Mouse (Mus musculus) lung, embryonic 15.5 days (tissue): Measurements from ENCODE around the gene Xntrpc. TPM values are rescaled to one million over a fixed set of nuclear protein-coding genes. Genes with fewer than 3 reads are reported as not detected.

Source experiments
- ATAC-seq: fragments of 200-750 bp; cut with Nextera tagmentation; 2 replicates; pipeline ENCODE4 v1.8.0; 2017; ENCODE audit warnings: moderate number of reproducible peaks, borderline replicate concordance; ENCODE audit not compliant: low FRiP score, low TSS enrichment; ENCODE audit errors: extremely low read depth
- H3K27ac ChIP-seq: fragments of 300-500 bp; sonication (generic); 2 replicates; pipeline ENCODE4 v1.5.1; 2015; ENCODE audit warnings: moderate library complexity, mild to moderate bottlenecking, inconsistent platforms
- H3K27me3 ChIP-seq: fragments of 300-500 bp; sonication (generic); 2 replicates; pipeline ENCODE4 v1.6.1; 2015; ENCODE audit warnings: inconsistent platforms
- H3K36me3 ChIP-seq: fragments of 300-500 bp; sonication (generic); 2 replicates; pipeline ENCODE4 v1.6.1; 2015; ENCODE audit warnings: inconsistent platforms
- H3K4me1 ChIP-seq: fragments of 300-500 bp; sonication (generic); 2 replicates; pipeline ENCODE4 v1.6.1; 2015; ENCODE audit warnings: inconsistent platforms
- H3K4me2 ChIP-seq: fragments of 300-500 bp; sonication (generic); 2 replicates; pipeline ENCODE4 v1.6.1; 2015; ENCODE audit warnings: inconsistent platforms, mild to moderate bottlenecking, moderate library complexity
- H3K4me3 ChIP-seq: fragments of 300-500 bp; sonication (generic); 2 replicates; pipeline ENCODE4 v1.5.1; 2015; ENCODE audit warnings: mild to moderate bottlenecking, inconsistent platforms
- H3K9ac ChIP-seq: fragments of 300-500 bp; sonication (generic); 2 replicates; pipeline ENCODE4 v1.6.1; 2015; ENCODE audit warnings: inconsistent platforms
- H3K9me3 ChIP-seq: fragments of 300-500 bp; sonication (generic); 2 replicates; pipeline ENCODE4 v1.6.1; 2016; ENCODE audit warnings: inconsistent platforms
- WGBS: fragments of 180-500 bp; shearing (Covaris S2); methylation state at CpG from one replicate; pipeline ENCODE4 v1.1.7; 2015; 5-methylcytosine and 5-hydroxymethylcytosine counted together
- polyA plus RNA-seq: library from polyadenylated mRNA; unstranded; fragments of >200 nt; fragmentation: Nextera tagmentation; extraction: Ambion mirVana; gene quantifications from 2 replicates; pipeline ENCODE4 v1.2.1, GENCODE M21; 2015

The Xntrpc gene
- polyA plus RNA-seq, 1 experiment from 2014 or later, result 1.2 TPM

GRCm38 (mm10) chr7:102082816-102083215 is 17.3 kb downstream of the Xntrpc start, which contains the start of gene Trpc2:
Trpc2 (plus strand) TSS chr7:102083116.
- Histone ChIP-seq H3K4me2 (no peak within 1 kb of the TSS), H3K27me3 (no peaks in the 10 kb centered on the region), H3K9me3 (no peaks in the 10 kb centered on the region), H3K9ac (no peak within 1 kb of the TSS), H3K27ac (no peak within 1 kb of the TSS), H3K4me3 (no peak within 1 kb of the TSS), H3K4me1 (no peaks in the 10 kb centered on the region), H3K36me3 (peaks cover 61% of the 10 kb centered on the region)
- WGBS, result 84% methylated on average over 5 of the region's 5 CpGs
- no peak for ATAC-seq

- Histone ChIP-seq H3K4me2 (no peak overlapping the region), H3K27me3 (no peaks in the 10 kb centered on the region), H3K4me1 (no peaks in the 10 kb centered on the region), H3K9ac (no peak overlapping the region), H3K27ac (no peak overlapping the region), H3K4me3 (no peak overlapping the region), H3K9me3 (no peaks in the 10 kb centered on the region), H3K36me3 (peaks cover 51% of the 10 kb centered on the region)
- WGBS, result 81% methylated on average over 26 of the region's 26 CpGs
- ATAC-seq, result no peak
Measured at GRCm38 (mm10) chr7:102084041-102084696, 18.7 kb downstream of the Xntrpc start.

- Histone ChIP-seq H3K9me3 (no peaks in the 10 kb centered on the region), H3K4me3 (no peak overlapping the region), H3K36me3 (peaks cover 24% of the 10 kb centered on the region), H3K27me3 (no peaks in the 10 kb centered on the region), H3K4me2 (no peak overlapping the region), H3K9ac (no peak overlapping the region), H3K4me1 (no peaks in the 10 kb centered on the region), H3K27ac (no peak overlapping the region)
- 77% methylated on average over 4 of the region's 4 CpGs for WGBS
- no peak for ATAC-seq
Measured at GRCm38 (mm10) chr7:102087336-102087735, 21.8 kb downstream of the Xntrpc start.

DNA sequence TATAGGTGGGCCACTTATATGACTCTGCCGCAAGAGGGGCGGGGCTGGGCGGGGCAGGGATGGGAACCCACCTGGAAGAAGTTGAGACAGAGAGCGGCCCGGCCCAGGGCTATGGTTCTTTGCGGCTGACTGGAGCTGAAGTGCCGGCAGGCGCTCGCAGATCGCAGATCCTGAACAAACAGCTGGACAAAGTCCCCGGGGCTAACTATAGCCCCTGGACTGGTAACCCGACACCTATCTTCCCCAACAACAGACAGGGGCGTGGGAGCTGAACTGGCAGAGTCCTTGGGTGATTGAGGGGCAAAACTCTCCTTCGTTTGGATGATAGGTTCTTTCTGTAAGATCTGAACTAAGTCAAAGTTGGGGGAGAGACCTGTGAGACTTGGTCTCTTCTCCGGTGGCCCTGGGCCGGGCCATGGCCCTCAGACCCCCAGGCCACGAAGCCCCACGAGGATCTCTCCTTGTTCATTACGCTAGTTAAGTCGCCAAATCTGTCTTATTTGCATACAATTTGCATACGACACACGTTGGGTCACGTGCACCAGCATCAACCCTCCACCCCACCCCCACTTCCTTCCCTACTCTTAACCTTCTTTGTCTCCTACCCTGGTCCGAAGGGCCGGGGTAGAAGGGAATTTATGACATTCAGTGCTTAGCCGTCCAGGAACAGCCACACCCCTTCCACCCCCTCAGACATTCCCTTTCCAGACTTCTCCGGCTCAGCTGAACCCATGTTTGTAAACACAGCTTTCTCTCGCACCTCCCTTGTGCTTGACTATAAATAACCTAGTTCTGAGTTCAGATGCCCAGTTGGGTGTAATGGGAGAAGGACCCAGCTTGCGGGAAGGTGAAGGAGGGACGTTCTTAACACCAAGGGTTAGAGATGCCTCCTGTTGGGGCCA is 34.5 kb downstream of the Xntrpc start:
- 4% methylated on average over 30 of the region's 30 CpGs for WGBS
- Histone ChIP-seq H3K9ac (0 out of 2 replicates have a peak overlapping the region, but pooled peaks have one; percentile 11), H3K4me3 (peak overlapping the region; percentile 28), H3K36me3 (no peaks in the 10 kb centered on the region), H3K4me2 (peak overlapping the region; percentile 56), H3K9me3 (no peaks in the 10 kb centered on the region), H3K27ac (no peak overlapping the region), H3K27me3 (no peaks in the 10 kb centered on the region), H3K4me1 (peaks cover 17% of the 10 kb centered on the region)
- ATAC-seq, result peak; percentile 80

DNA sequence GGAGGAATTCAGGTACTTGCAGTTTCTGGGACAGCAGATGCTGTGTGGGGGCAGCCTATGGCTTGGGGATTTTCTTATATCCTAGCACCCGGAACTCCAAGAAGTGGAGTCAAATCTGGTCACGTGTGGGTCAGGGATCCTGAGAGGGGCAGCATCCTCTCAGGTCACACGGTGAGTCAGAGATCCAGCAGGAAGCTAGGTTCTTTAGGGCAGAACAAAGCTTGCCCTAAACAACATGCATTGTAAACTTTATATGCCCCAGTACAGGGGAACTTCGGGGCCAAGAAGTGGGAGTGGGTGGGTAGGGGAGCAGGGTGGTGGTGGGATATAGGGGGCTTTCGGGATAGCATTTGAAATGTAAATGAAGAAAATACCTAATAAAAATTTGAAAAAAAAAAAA is 35.4 kb downstream of the Xntrpc start:
- H3K9ac ChIP-seq, result no peak overlapping the region
- H3K4me1 ChIP-seq, result peaks cover 17% of the 10 kb centered on the region
- no peaks in the 10 kb centered on the region for H3K27me3 ChIP-seq
- 59% methylated on average over 5 of the region's 5 CpGs for WGBS
- no peak overlapping the region for H3K4me2 ChIP-seq
- no peaks in the 10 kb centered on the region for H3K9me3 ChIP-seq
- H3K4me3 ChIP-seq, result no peak overlapping the region
- no peak overlapping the region for H3K27ac ChIP-seq
- ATAC-seq, result no peak
- H3K36me3 ChIP-seq, result no peaks in the 10 kb centered on the region

DNA sequence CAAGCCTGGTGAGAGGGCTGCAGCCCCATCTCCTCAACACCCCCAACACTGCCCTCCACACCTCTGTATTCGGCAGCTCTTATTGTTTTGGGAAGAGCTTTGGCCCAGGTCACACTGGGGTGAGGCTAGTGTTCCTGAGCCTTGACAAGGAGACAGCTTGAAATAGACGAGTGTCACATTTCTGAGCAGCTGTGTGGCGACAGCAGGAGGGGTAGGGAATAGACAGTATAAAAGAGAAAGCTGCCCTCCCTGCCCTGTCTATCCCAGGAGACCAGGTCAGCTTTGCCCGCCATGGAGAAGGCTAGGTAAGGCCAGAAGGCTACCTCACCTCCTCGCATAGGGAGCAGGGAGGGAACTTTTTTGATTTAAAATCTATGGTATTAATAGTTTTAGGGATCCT is 36.0 kb downstream of the Xntrpc start, which contains the start of gene Art1:
Gene Art1 (plus strand): TSS at position 257 of the 400 bp plus-strand sequence.
- WGBS, result 54% methylated on average over 5 of the region's 5 CpGs
- Histone ChIP-seq H3K36me3 (no peaks in the 10 kb centered on the region), H3K27ac (no peak within 1 kb of the TSS), H3K9ac (no peak within 1 kb of the TSS), H3K4me3 (no peak within 1 kb of the TSS), H3K27me3 (no peaks in the 10 kb centered on the region), H3K4me2 (peak within 1 kb of the TSS; percentile 56; the same call in 1 of the 2 replicates), H3K4me1 (peaks cover 17% of the 10 kb centered on the region), H3K9me3 (no peaks in the 10 kb centered on the region)
- no peak for ATAC-seq

GRCm38 (mm10) chr7:102102241-102102640 is 36.7 kb downstream of the Xntrpc start:
- Histone ChIP-seq H3K4me1 (peaks cover 25% of the 10 kb centered on the region), H3K27me3 (no peaks in the 10 kb centered on the region), H3K36me3 (no peaks in the 10 kb centered on the region), H3K4me3 (no peak overlapping the region), H3K9ac (no peak overlapping the region), H3K4me2 (no peak overlapping the region), H3K27ac (no peak overlapping the region), H3K9me3 (no peaks in the 10 kb centered on the region)
- ATAC-seq, result no peak
- 41% methylated on average over 8 of the region's 8 CpGs for WGBS

DNA sequence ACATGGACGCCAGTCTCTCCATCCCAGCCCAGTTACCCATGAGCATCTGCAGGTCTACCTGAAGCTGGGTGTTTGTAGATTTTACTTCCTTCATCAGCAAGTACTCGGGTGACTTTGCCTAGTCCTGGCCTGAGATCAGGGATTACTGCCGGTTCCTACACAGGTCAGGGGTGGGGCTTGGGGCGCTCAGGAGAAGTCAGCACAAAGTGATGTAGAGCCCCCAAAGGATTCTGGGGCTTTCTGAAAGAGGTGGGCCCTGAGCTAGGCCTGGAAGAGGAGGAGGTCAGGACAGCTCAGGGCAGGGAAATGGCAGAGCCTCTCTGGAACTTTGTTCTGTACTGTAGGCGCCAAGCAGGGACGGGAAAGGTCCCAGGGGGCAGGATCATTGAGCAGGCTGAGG is 37.2 kb downstream of the Xntrpc start:
- Histone ChIP-seq H3K27me3 (no peaks in the 10 kb centered on the region), H3K4me3 (no peak overlapping the region), H3K36me3 (no peaks in the 10 kb centered on the region), H3K4me2 (no peak overlapping the region), H3K27ac (no peak overlapping the region), H3K9me3 (no peaks in the 10 kb centered on the region), H3K4me1 (peaks cover 26% of the 10 kb centered on the region), H3K9ac (no peak overlapping the region)
- no peak for ATAC-seq
- 39% methylated on average over 6 of the region's 6 CpGs for WGBS

GRCm38 (mm10) chr7:102103555-102103954 is 38.0 kb downstream of the Xntrpc start:
- Histone ChIP-seq H3K4me2 (no peak overlapping the region), H3K27ac (no peak overlapping the region), H3K4me3 (no peak overlapping the region), H3K27me3 (no peaks in the 10 kb centered on the region), H3K4me1 (peaks cover 26% of the 10 kb centered on the region), H3K9ac (no peak overlapping the region), H3K36me3 (no peaks in the 10 kb centered on the region), H3K9me3 (no peaks in the 10 kb centered on the region)
- ATAC-seq, result no peak
- WGBS, result 57% methylated on average over 2 of the region's 2 CpGs

GRCm38 (mm10) chr7:102104126-102104525 is 38.6 kb downstream of the Xntrpc start:
- Histone ChIP-seq H3K9me3 (no peaks in the 10 kb centered on the region), H3K9ac (no peak overlapping the region), H3K4me2 (no peak overlapping the region), H3K4me3 (no peak overlapping the region), H3K36me3 (no peaks in the 10 kb centered on the region), H3K4me1 (peaks cover 26% of the 10 kb centered on the region), H3K27ac (no peak overlapping the region), H3K27me3 (no peaks in the 10 kb centered on the region)
- WGBS, result 45% methylated on average over 5 of the region's 5 CpGs
- no peak for ATAC-seq

- H3K4me1 ChIP-seq, result peaks cover 9% of the 10 kb centered on the region
- H3K27me3 ChIP-seq, result no peaks in the 10 kb centered on the region
- WGBS, result 11% methylated on average over 23 of the region's 23 CpGs
- H3K36me3 ChIP-seq, result no peaks in the 10 kb centered on the region
- peak overlapping the region; percentile 23; the same call in 1 of the 2 replicates for H3K9ac ChIP-seq
- H3K27ac ChIP-seq, result no peak overlapping the region
- peak overlapping the region; percentile 30 for H3K4me3 ChIP-seq
- H3K9me3 ChIP-seq, result no peaks in the 10 kb centered on the region
- H3K4me2 ChIP-seq, result peak overlapping the region; percentile 72
- ATAC-seq, result peak; percentile 29; the same call in 1 of the 2 replicates
Measured at GRCm38 (mm10) chr7:102106700-102107141, 41.2 kb downstream of the Xntrpc start.

DNA sequence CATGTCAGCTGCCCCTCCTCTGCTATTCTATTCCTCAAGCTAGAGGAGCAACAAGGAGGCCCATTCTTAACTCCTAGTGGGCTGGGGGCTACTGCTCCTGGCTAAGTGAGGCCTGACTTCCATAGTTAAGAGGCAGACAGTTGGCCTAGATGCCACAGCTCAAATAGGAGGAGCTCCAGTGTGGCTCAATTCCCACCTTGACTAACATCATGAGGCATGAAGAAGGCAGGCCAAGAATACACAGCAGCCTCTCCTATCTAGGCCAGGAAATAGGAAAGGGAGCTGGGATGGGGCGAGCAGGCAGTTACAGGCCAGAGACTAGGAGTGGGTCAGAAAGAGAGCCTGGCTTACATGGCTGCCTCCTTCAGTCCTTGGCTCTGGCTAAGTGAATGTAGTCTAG is 42.7 kb downstream of the Xntrpc start:
- Histone ChIP-seq H3K9ac (no peak overlapping the region), H3K27ac (no peak overlapping the region), H3K4me2 (no peak overlapping the region), H3K36me3 (no peaks in the 10 kb centered on the region), H3K9me3 (no peaks in the 10 kb centered on the region), H3K4me3 (no peak overlapping the region), H3K27me3 (no peaks in the 10 kb centered on the region), H3K4me1 (peaks cover 9% of the 10 kb centered on the region)
- WGBS, result 83% methylated on average over 1 of the region's 1 CpGs
- no peak for ATAC-seq
